Mouse (Mus musculus): ENCODE data around the gene Sik3.

- TF ChIP-seq EP300 (IDR thresholded peaks at IDR 0.05; ENCODE audit: insufficient read depth, low read depth, low read length) (no peak), CTCF (IDR thresholded peaks at IDR 0.05) (no peak), POLR2A (IDR thresholded peaks at IDR 0.05; ENCODE audit: insufficient read depth, low read depth, low read length) (no peak)
Observed at GRCm38 (mm10) chr9:46243122-46243521, 230.5 kb downstream of the Sik3 start.
